Mouse (Mus musculus) E14TG2a.4 (cell line): Measurements from ENCODE around the gene Btbd3.

Experiments used
- CTCF ChIP-seq: conservative IDR thresholded peaks from 2 replicates; pipeline ENCODE4 v1.5.1; 2014; ENCODE audit warnings: low read length
- NANOG ChIP-seq: IDR thresholded peaks from 2 replicates; pipeline ENCODE4 v1.6.1; 2014; ENCODE audit warnings: borderline replicate concordance, low read length, mixed read lengths
- POU5F1 ChIP-seq: IDR thresholded peaks from 2 replicates; pipeline ENCODE4 v1.6.1; 2014; ENCODE audit warnings: low read length, borderline replicate concordance

DNA sequence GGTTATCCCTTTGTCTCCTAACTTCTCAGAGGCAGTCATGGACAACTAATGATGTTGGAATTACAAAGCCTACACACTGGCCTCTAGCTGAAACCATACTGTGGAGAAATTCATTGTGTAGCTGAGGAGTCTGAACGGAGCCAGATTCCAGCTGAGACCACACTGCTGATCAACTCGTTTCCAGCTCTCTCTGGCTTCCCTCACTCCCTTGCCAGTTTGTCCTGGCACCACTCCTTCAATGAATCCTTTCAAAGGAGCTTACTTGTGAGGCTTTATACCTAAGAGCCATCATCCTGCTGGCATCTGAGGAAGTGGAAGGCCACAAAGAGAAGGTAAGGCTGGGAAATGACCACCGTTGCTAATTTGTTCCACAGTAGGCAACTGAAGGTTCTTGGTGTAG, 332.7 kb downstream of the Btbd3 start:
- TF ChIP-seq CTCF: no peak
- TF ChIP-seq POU5F1: no peak
- no peak for TF ChIP-seq NANOG
